Mouse (Mus musculus) kidney, postnatal 36 days (tissue): ENCODE measurements at regions not wholly inside any gene's neighbourhood (a gene's known extent, or its start where the extent isn't known, plus 50 kb on each side); places are given as distances from the start of the nearest gene placed in this dataset.

ENCODE experiments used
- DNase-seq, 2 experiments: peaks; one replicate each; pipeline ENCODE4 v3.0.0; 2021 to 2022; ENCODE audit warnings: mixed read lengths in 2 of 2

- DNase-seq = peak; percentile 27 to 29
Measured at GRCm38 (mm10) chrX:145672776-145673175, 167.8 kb upstream of the Amot start.

GRCm38 (mm10) chrX:145651647-145652046 is 146.7 kb upstream of the Amot start:
- DNase-seq = no peak

GRCm38 (mm10) chrX:145619649-145620048 is 114.7 kb upstream of the Amot start:
- no peak for DNase-seq

GRCm38 (mm10) chrX:145602085-145602484 is 97.1 kb upstream of the Amot start:
- no peak for DNase-seq

- DNase-seq = no peak
Measured at GRCm38 (mm10) chrX:145590733-145591132, 85.8 kb upstream of the Amot start.

- DNase-seq = no peak
Measured at GRCm38 (mm10) chrX:145567528-145567927, 62.5 kb upstream of the Amot start.

- DNase-seq = peak in 1 of 2 experiments; percentile 5
Measured at GRCm38 (mm10) chrX:145567073-145567472, 62.1 kb upstream of the Amot start.

GRCm38 (mm10) chrX:145558881-145559280 is 53.9 kb upstream of the Amot start:
- DNase-seq = no peak
